ENCODE assay signal across 8 mouse cellular contexts in the genomic region with DNA sequence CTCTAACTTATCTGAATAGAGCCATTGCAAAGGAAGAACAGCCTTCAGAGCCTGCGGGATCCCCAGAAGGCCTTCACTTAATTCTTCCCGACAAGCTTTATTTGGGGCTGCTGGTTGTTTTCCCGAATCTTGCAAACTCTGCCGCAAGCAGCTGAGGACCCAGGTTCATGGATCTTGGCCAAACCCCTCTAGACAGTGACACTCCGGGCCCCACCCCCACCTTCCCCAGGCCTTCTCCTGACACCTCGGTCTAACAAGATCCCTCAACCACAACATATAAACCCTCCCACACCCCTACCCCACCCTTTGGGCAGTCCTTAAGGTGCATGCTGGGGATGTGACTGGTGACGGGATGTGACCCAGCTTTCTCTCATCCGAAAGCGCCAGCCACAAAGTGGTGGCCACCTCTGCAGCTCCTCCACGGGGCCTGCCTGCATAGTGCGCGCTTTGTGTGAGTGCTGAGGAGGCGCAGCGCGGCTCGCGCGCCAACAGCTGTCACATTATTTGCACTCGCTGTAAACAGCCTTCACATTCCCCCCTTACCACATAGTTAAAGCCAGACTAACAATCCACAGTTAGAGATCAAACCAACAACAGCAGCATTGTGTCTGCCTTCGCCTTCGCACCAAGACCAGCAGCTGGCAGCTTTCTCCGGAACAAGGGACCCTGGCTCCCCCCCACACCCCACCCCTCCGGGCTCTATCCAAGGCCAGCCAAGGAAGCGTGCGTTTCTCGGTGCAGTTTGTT.
DNase-seq lines count a peak whose midpoint lies in the region; ATAC-seq and TF ChIP-seq lines count a peak whose summit lies in the region.

No protein-coding gene starts in this region.

- H3K27ac ChIP-seq in forebrain, embryonic 14.5 days (ENCODE audit: low read depth, low read length): peak overlapping the region; percentile 80

- no peaks in the 10 kb centered on the region for H3K9me3 ChIP-seq in G1E (replicated peaks)
- no peaks in the 10 kb centered on the region for H3K9me3 ChIP-seq in forebrain, embryonic 14.5 days (replicated peaks; ENCODE audit: control insufficient read depth, low read length)

- H3K9ac ChIP-seq in forebrain, embryonic 14.5 days (ENCODE audit: low read length): peak overlapping the region; percentile 35

- peak overlapping the region; percentile 40 for H3K4me2 ChIP-seq in forebrain, embryonic 14.5 days (ENCODE audit: low read length)

- TF ChIP-seq POLR2A in lung, adult 2 months (IDR thresholded peaks at IDR 0.05; ENCODE audit: borderline replicate concordance, extremely low read depth, low read depth, low read length): no peak

- peak overlapping the region; percentile 61; the same call in 1 of the 2 replicates for H3K4me3 ChIP-seq in G1E (ENCODE audit: low read depth, low read length)
- no peak overlapping the region for H3K4me3 ChIP-seq in forebrain, embryonic 14.5 days (ENCODE audit: low read depth, low read length)
- no peak overlapping the region for H3K4me3 ChIP-seq in lung, adult 2 months (replicated peaks; ENCODE audit: extremely low read depth, low read depth, low read length)

- WGBS in forebrain, embryonic 14.5 days: 5% methylated on average over 26 of the region's 26 CpGs
- 14% methylated on average over 26 of the region's 26 CpGs for WGBS in lung, adult 2 months

- H3K4me1 ChIP-seq in G1E (ENCODE audit: insufficient read depth, low read depth, low read length): peaks cover 89% of the 10 kb centered on the region
- peaks cover 65% of the 10 kb centered on the region for H3K4me1 ChIP-seq in forebrain, embryonic 14.5 days (ENCODE audit: control insufficient read depth, insufficient read depth, low read length)
- peaks cover 46% of the 10 kb centered on the region for H3K4me1 ChIP-seq in lung, adult 2 months (ENCODE audit: control insufficient read depth, insufficient read depth, low read length)

- peaks cover 67% of the 10 kb centered on the region for H3K36me3 ChIP-seq in G1E (replicated peaks)
- no peaks in the 10 kb centered on the region for H3K36me3 ChIP-seq in forebrain, embryonic 14.5 days (ENCODE audit: control insufficient read depth, insufficient read depth, low read length)

- DNase-seq in kidney, postnatal 10 days: peak; percentile 68
- no peak for DNase-seq in kidney, postnatal 36 days
- no peak for DNase-seq in G1E (ENCODE audit: low spot score)
- peak; percentile 85 for DNase-seq in forebrain, embryonic 14.5 days (ENCODE audit: low spot score)
- DNase-seq in lung, adult 2 months: peak; percentile 21
- peak; percentile 63 for DNase-seq in retina, embryonic 14.5 days (ENCODE audit: low spot score)
- no peak for DNase-seq in spleen, postnatal 14 days (ENCODE audit: low spot score in 2 of 2)
- DNase-seq in spleen, postnatal 4 days (ENCODE audit: low spot score in 2 of 2): no peak

- 0 out of 2 replicates have a peak, but pooled peaks have one; percentile 45 for ATAC-seq in G1E (ENCODE audit: extremely low read depth, insufficient number of reproducible peaks, low FRiP score, poor library complexity, severe bottlenecking)
- ATAC-seq in forebrain, embryonic 14.5 days: peak; percentile 89

- TF ChIP-seq CTCF in G1E (IDR thresholded peaks at IDR 0.05; ENCODE audit: low read depth, low read length): no peak
- TF ChIP-seq CTCF in lung, adult 2 months (IDR thresholded peaks at IDR 0.05; ENCODE audit: insufficient read depth, low read length): no peak

- H3K27me3 ChIP-seq in G1E (ENCODE audit: insufficient read depth, low read length): no peaks in the 10 kb centered on the region
- H3K27me3 ChIP-seq in forebrain, embryonic 14.5 days (replicated peaks; ENCODE audit: control insufficient read depth, insufficient read depth, low read length): 0 out of 2 replicates have a peak, but pooled peaks cover 2% of the 10 kb centered on the region

Comparison
In these comparisons a context has a peak if more than half of its experiments do, and no peak if none do; other contexts are left out.
1. DNase-seq: peak in kidney, postnatal 10 days (single experiment), forebrain, embryonic 14.5 days (single experiment), lung, adult 2 months (single experiment) and retina, embryonic 14.5 days (single experiment); none in kidney, postnatal 36 days (0 of 2), G1E (single experiment), spleen, postnatal 14 days (0 of 2) and spleen, postnatal 4 days (0 of 2).